In the genomic region with DNA sequence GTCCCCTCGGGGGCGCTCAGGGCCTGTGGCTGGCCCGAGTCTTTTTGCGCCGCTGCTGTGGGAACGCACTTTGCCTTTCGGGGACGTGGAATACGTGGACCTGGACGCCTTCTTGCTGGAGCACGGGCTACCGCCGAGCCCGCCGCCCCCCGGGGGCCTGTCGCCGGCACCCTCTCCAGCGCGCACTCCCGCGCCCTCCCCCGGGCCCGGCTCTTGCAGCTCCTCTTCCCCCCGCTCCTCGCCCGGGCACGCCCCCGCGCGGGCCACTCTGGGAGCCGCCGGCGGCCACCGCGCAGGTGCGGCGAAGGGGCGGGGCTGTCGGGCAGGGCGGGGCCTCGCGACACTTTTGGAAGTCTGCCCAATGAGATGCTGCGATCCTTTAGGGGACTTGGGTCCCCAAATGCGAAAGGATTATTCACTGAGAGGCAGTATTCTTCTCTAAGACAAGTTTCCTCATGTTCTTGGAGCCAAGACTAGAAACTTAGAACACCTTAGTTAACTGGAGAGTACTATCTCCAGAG, we compare ENCODE assay signal across 8 mouse cellular contexts. TPM values are rescaled to one million over a fixed set of nuclear protein-coding genes. Genes with fewer than 3 reads are reported as not detected.
DNase-seq lines count a peak whose midpoint lies in the region; ATAC-seq and TF ChIP-seq lines count a peak whose summit lies in the region.

No protein-coding gene starts in this region.

- no peaks in the 10 kb centered on the region for H3K9me3 ChIP-seq in CH12.LX (replicated peaks; ENCODE audit: low read length)
- no peaks in the 10 kb centered on the region for H3K9me3 ChIP-seq in forebrain, embryonic 16.5 days (ENCODE audit: control insufficient read depth, low read length)

- peak overlapping the region; percentile 65 to 77 (median 73) for H3K4me3 ChIP-seq in CH12.LX (replicated peaks in 1 of 3; ENCODE audit: low read depth in 2 of 3, low read length in 2 of 3, poor library complexity in 1 of 3)
- H3K4me3 ChIP-seq in forebrain, embryonic 16.5 days (replicated peaks; ENCODE audit: low read length) = peak overlapping the region; percentile 55

- H3K4me1 ChIP-seq in CH12.LX (ENCODE audit: control insufficient read depth in 1 of 2, insufficient read depth in 2 of 2) = peaks cover 0 to 47% of the 10 kb centered on the region in 2 experiments; a peak in 2 of 4 replicates
- H3K4me1 ChIP-seq in forebrain, embryonic 16.5 days (replicated peaks; ENCODE audit: control insufficient read depth, insufficient read depth, low read length) = peaks cover 57% of the 10 kb centered on the region

- no peak for TF ChIP-seq EP300 in CH12.LX (IDR thresholded peaks at IDR 0.05; ENCODE audit: low read length)

- peak overlapping the region; percentile 99 for H3K4me2 ChIP-seq in CH12.LX (ENCODE audit: insufficient read depth, low read depth, poor library complexity, severe bottlenecking)
- peak overlapping the region; percentile 97 for H3K4me2 ChIP-seq in forebrain, embryonic 16.5 days (ENCODE audit: low read length)

- H3K27ac ChIP-seq in CH12.LX (ENCODE audit: insufficient read depth, low read depth) = peak overlapping the region; percentile 87
- H3K27ac ChIP-seq in forebrain, embryonic 16.5 days (ENCODE audit: low read length) = peak overlapping the region; percentile 25; the same call in 1 of the 2 replicates

- 0% methylated on average over 44 of the region's 45 CpGs for WGBS in forebrain, embryonic 16.5 days

- TF ChIP-seq POLR2A in CH12.LX (IDR thresholded peaks at IDR 0.05; ENCODE audit: low read depth, low read length) = peak; percentile 62

- 0 out of 4 replicates have a peak, but pooled peaks of 1 of the 2 experiments have one; percentile 1 for TF ChIP-seq CTCF in CH12.LX (conservative IDR thresholded peaks at IDR 0.05 in 1 of 2, IDR thresholded peaks at IDR 0.05 in 1 of 2; ENCODE audit: low read depth in 2 of 2, low read length in 2 of 2)

- in situ Hi-C loops in CH12.LX (cut with MboI; ENCODE audit: low pct_ligation_motif_present, low pct_unique_long_range_greater_than_20kb, low sequenced_read_pairs) = no loop called here

- peak overlapping the region; percentile 75 for H3K9ac ChIP-seq in CH12.LX (ENCODE audit: insufficient read depth, low read depth)
- peak overlapping the region; percentile 76 for H3K9ac ChIP-seq in forebrain, embryonic 16.5 days (replicated peaks; ENCODE audit: low read depth, low read length)

- ATAC-seq in forebrain, embryonic 16.5 days = no peak

- H3K79me2 ChIP-seq in CH12.LX (replicated peaks; ENCODE audit: control insufficient read depth, extremely low read depth, insufficient read depth, poor library complexity, severe bottlenecking) = no peaks in the 10 kb centered on the region

- H3K36me3 ChIP-seq in CH12.LX (replicated peaks in 1 of 2; ENCODE audit: control insufficient read depth in 1 of 2, insufficient read depth in 1 of 2, low read length in 1 of 2) = peaks cover 16 to 30% of the 10 kb centered on the region in 2 experiments
- peaks cover 13% of the 10 kb centered on the region for H3K36me3 ChIP-seq in forebrain, embryonic 16.5 days (ENCODE audit: control insufficient read depth, insufficient read depth)

- peak; percentile 81 for DNase-seq in CH12.LX (ENCODE audit: extremely low read depth)
- peak; percentile 76 for DNase-seq in c-Kit-positive CD71-negative TER-119-negative erythroid progenitor cells, embryonic 14.5 days (ENCODE audit: low read depth)
- peak; percentile 93 for DNase-seq in heart, postnatal 4 days
- peak; percentile 82 to 88 for DNase-seq in layer of hippocampus, postnatal 14 days (ENCODE audit: low spot score in 2 of 2)
- DNase-seq in lung, postnatal 14 days = peak; percentile 88
- DNase-seq in retina, postnatal 1 day = peak; percentile 85
- DNase-seq in thymus, postnatal 4 days = peak; percentile 97

- dilution Hi-C loops in CH12.LX (cut with MboI; ENCODE audit: extremely low pct_ligation_motif_present, extremely low pct_unique_long_range_greater_than_20kb, low sequenced_read_pairs) = no loop called here

- TF ChIP-seq RAD21 in CH12.LX (IDR thresholded peaks at IDR 0.05; ENCODE audit: low read depth, low read length) = no peak

- no peaks in the 10 kb centered on the region for H3K27me3 ChIP-seq in CH12.LX (replicated peaks)
- H3K27me3 ChIP-seq in forebrain, embryonic 16.5 days (replicated peaks; ENCODE audit: control insufficient read depth, insufficient read depth, low read length) = no peaks in the 10 kb centered on the region

TF ChIP-seq in CH12.LX, 34 proteins besides CTCF, POLR2A, EP300 and RAD21:
- TF ChIP-seq MXI1 (IDR thresholded peaks at IDR 0.05; ENCODE audit: low read depth, low read length) = peak; percentile 44; the same call in 1 of the 2 replicates
- 0 out of 2 replicates have a peak, but pooled peaks have one; percentile 17 for TF ChIP-seq HCFC1 (IDR thresholded peaks at IDR 0.05; ENCODE audit: low read depth, low read length)
- TF ChIP-seq JUN (IDR thresholded peaks at IDR 0.05; ENCODE audit: insufficient read depth, low read depth, low read length) = no peak
- no peak for TF ChIP-seq PAX5 (IDR thresholded peaks at IDR 0.05; ENCODE audit: low read length)
- peak; percentile 46; the same call in 1 of the 2 replicates for TF ChIP-seq BHLHE40 (IDR thresholded peaks at IDR 0.05; ENCODE audit: low read depth, low read length)
- TF ChIP-seq TCF12 (IDR thresholded peaks at IDR 0.05; ENCODE audit: low read depth, low read length) = peak; percentile 49; the same call in 1 of the 2 replicates
- no peak for TF ChIP-seq IRF4 (IDR thresholded peaks at IDR 0.05; ENCODE audit: low read depth, low read length)
- TF ChIP-seq TBP (conservative IDR thresholded peaks at IDR 0.05; ENCODE audit: low read depth, low read length) = 0 out of 2 replicates have a peak, but pooled peaks have one; percentile 32
- peak; percentile 85 for TF ChIP-seq NRF1 (IDR thresholded peaks at IDR 0.05; ENCODE audit: low read depth, low read length)
- TF ChIP-seq NELFE (IDR thresholded peaks at IDR 0.05; ENCODE audit: low read depth, low read length) = peak; percentile 26; the same call in 1 of the 2 replicates
- TF ChIP-seq CHD2 (IDR thresholded peaks at IDR 0.05; ENCODE audit: low read length) = no peak
- no peak for TF ChIP-seq E2F4 (IDR thresholded peaks at IDR 0.05; ENCODE audit: insufficient replicate concordance, low read depth, low read length)
- peak; percentile 12; the same call in 1 of the 2 replicates for TF ChIP-seq MAX (IDR thresholded peaks at IDR 0.05; ENCODE audit: low read length)
- TF ChIP-seq MEF2A (IDR thresholded peaks at IDR 0.05; ENCODE audit: borderline replicate concordance, low read depth, low read length) = 0 out of 2 replicates have a peak, but pooled peaks have one; percentile 22
- peak; percentile 41; the same call in 1 of the 2 replicates for TF ChIP-seq ELF1 (IDR thresholded peaks at IDR 0.05; ENCODE audit: low read depth, low read length)
- peak; percentile 63; the same call in 1 of the 2 replicates for TF ChIP-seq UBTF (IDR thresholded peaks at IDR 0.05; ENCODE audit: low read depth, low read length)
- peak; percentile 56 for TF ChIP-seq ZMIZ1 (IDR thresholded peaks at IDR 0.05; ENCODE audit: low read depth, low read length)
- TF ChIP-seq CHD1 (IDR thresholded peaks at IDR 0.05; ENCODE audit: low read depth, low read length) = no peak
- TF ChIP-seq SIN3A (IDR thresholded peaks at IDR 0.05; ENCODE audit: low read length) = peak; percentile 75

RNA-seq across cellular contexts. Expression of a gene that starts 1.9 kb away (rescaled TPM):
- total RNA-seq in CH12.LX (2012; rRNA removed) (7.9 and 8.5 TPM in 2 replicates), CH12.LX (2014; rRNA removed) (11.0 and 12.4 TPM in 2 replicates)
- 7.2 and 10.4 TPM in 2 replicates for polyA plus RNA-seq in CH12.LX (2012; ENCODE audit: insufficient read length, low read depth)
- polyA plus RNA-seq in forebrain, embryonic 16.5 days (2015; fragmentation: Nextera tagmentation; extraction: Ambion mirVana) = 4.1 and 4.3 TPM in 2 replicates
- total RNA-seq in heart, postnatal 4 days (2021) = 10 to 100 TPM; 22.6 to 25.1 TPM
- total RNA-seq in layer of hippocampus, postnatal 14 days (2021) = 10 to 100 TPM; 49.7 to 59.1 TPM

RNA-seq across cellular contexts. Expression of a gene that starts 7.1 kb away (rescaled TPM):
- 0.25 TPM in 1 of 2 replicates, not detected in the other for total RNA-seq in CH12.LX (2012; rRNA removed)
- not detected in 2 replicates for total RNA-seq in CH12.LX (2014; rRNA removed)
- 0.61 TPM in 1 of 2 replicates, not detected in the other for polyA plus RNA-seq in CH12.LX (2012; ENCODE audit: insufficient read length, low read depth)
- 40.1 and 64.4 TPM in 2 replicates for polyA plus RNA-seq in forebrain, embryonic 16.5 days (2015; fragmentation: Nextera tagmentation; extraction: Ambion mirVana)
- total RNA-seq in heart, postnatal 4 days (2021) = 1 to 10 TPM; 4.5 to 5.0 TPM
- 100 to 1,000 TPM; 110 to 123 TPM for total RNA-seq in layer of hippocampus, postnatal 14 days (2021)

RNA-seq across cellular contexts. Expression of a gene that starts 8.5 kb away (rescaled TPM):
- total RNA-seq in CH12.LX (2012; rRNA removed) = 3,614 and 3,766 TPM in 2 replicates
- total RNA-seq in CH12.LX (2014; rRNA removed) = 3,153 and 3,204 TPM in 2 replicates
- polyA plus RNA-seq in CH12.LX (2012; ENCODE audit: insufficient read length, low read depth) = 2,393 and 2,438 TPM in 2 replicates
- 567 and 579 TPM in 2 replicates for polyA plus RNA-seq in forebrain, embryonic 16.5 days (2015; fragmentation: Nextera tagmentation; extraction: Ambion mirVana)
- 100 to 1,000 TPM; 787 to 798 TPM for total RNA-seq in heart, postnatal 4 days (2021)
- 100 to 1,000 TPM; 423 to 452 TPM for total RNA-seq in layer of hippocampus, postnatal 14 days (2021)

RNA-seq across cellular contexts. Expression of a gene that starts 11.0 kb away (rescaled TPM):
- total RNA-seq in CH12.LX (2012; rRNA removed) (16.6 and 19.2 TPM in 2 replicates), CH12.LX (2014; rRNA removed) (7.3 and 9.4 TPM in 2 replicates)
- polyA plus RNA-seq in CH12.LX (2012; ENCODE audit: insufficient read length, low read depth) = 21.8 and 22.4 TPM in 2 replicates
- 29.9 and 31.1 TPM in 2 replicates for polyA plus RNA-seq in forebrain, embryonic 16.5 days (2015; fragmentation: Nextera tagmentation; extraction: Ambion mirVana)
- total RNA-seq in heart, postnatal 4 days (2021) = 10 to 100 TPM; 14.2 to 16.7 TPM
- 10 to 100 TPM; 30.5 to 31.4 TPM for total RNA-seq in layer of hippocampus, postnatal 14 days (2021)

RNA-seq across cellular contexts. Expression of a gene that starts 12.6 kb away (rescaled TPM):
- 0.04 and 0.08 TPM in 2 replicates for total RNA-seq in CH12.LX (2012; rRNA removed)
- 0.18 and 0.26 TPM in 2 replicates for total RNA-seq in CH12.LX (2014; rRNA removed)
- polyA plus RNA-seq in CH12.LX (2012; ENCODE audit: insufficient read length, low read depth) = 0.33 and 0.46 TPM in 2 replicates
- polyA plus RNA-seq in forebrain, embryonic 16.5 days (2015; fragmentation: Nextera tagmentation; extraction: Ambion mirVana) = 0.10 and 0.25 TPM in 2 replicates
- total RNA-seq in heart, postnatal 4 days (2021) = under 1 TPM; 0.14 to 0.18 TPM
- total RNA-seq in layer of hippocampus, postnatal 14 days (2021) = under 1 TPM; 0.24 to 0.41 TPM

Comparison
In these comparisons a context has a peak if more than half of its experiments do, and no peak if none do; other contexts are left out.
1. RNA of a gene that starts 7.1 kb away (total RNA-seq): 110 to 123 TPM in layer of hippocampus, postnatal 14 days; 4.5 to 5.0 TPM in heart, postnatal 4 days and 0.25 TPM in CH12.LX; every median in the first group is over 10 times any median in the second.
2. Peak in every context shown above with its lines, with median percentiles within 50 percentile points of each other: DNase-seq.